Mouse (Mus musculus) liver, adult (tissue): ENCODE measurements around the gene Trmt1.

Source experiments
- GATA4 ChIP-seq: IDR thresholded peaks from 2 replicates; pipeline ENCODE4 v1.6.1; 2014; ENCODE audit warnings: mild to moderate bottlenecking, low read length; ENCODE audit not compliant: insufficient replicate concordance

Gene Trmt1

DNA sequence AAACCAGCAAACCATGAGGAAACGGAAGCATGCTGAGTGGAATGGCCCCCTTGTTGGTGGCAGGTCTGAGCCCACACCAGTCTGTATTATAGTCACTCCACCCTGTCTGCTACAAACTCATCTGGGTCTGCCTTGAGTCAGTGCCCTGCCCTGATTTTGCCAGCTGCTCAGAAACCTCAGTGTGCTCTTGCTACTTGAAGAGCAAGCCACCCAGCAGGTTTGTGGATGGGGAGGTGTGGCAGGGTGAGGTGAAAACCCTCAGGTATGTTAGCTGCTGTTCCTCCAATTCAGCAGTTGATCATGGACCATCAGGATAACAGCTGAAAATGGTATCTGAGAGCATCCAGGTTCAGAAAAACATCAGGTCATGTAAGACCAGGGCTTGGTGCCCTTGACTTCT, 18.0 kb upstream of the Trmt1 start:
- TF ChIP-seq GATA4: no peak

DNA sequence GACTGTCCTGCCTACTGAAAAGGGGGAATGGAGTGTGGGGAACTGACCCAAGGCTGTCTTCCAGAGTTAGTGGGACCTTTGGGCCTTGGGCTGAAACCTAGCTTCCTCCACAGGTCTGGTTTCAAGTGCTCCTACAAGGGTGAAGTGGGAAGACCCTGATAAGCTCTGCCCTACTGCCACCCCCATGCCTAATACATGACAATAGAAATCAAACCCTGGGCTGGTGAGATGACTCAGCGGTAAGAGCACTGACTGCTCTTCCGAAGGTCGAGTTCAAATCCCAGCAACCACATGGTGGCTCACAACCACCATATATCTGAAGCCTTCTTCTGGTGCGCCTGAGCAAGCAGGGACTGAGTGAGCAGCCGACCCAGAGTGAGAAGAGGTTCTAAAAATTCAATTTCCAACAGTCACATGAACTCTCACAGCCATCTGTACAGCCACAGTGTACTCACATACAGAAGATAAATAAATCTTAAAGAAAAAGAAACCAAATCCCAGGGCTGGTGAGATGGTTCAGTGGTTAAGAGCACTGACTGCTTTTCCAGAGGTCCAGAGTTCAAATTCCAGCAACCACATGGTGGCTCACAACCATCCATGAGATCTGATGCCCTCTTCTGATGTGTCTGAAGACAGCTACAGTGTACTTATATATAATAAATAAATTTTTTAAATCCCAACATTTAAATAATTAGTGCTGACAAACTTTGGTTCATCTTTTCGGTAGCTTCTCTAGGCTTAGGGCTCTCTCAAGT, 17.2 kb upstream of the Trmt1 start:
- TF ChIP-seq GATA4: no peak

DNA sequence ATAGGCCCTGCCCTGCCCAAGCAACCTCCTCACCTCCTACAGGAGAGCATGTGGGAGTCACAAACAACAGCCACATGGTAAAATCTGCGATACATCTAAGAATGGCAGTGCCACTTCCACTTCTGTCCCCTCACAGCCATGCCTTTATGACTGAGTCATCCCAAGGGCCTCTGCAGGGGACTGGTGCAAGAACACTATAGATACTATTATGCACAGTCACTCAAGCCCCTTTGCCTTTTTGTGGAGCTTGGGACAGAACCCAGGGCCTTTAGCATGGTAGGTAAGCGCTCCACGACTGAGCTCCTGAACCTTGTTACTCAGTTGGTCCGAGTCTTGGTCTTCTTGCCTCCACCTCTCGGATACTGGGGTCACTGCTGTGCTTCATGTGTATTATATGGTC, 8.8 kb upstream of the Trmt1 start:
- no peak for TF ChIP-seq GATA4

DNA sequence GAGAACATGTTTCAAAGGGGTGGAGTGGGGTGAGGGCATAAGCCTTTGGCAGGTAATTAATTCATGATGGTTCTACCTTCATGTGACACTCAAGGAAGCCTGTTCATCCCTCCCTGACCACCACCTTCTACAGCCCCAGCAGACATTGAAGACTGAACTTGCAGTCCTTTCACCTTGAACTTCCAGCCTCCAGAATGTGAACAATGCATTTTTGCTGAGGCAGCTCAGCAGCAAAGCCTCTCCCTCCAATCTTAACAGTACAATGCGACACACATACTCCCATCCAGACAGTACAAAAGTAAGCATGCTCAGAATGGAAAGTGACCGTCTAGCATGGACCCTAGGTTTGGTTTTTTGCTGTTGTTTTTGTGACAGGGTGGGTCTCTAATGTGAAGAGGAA, 4.6 kb upstream of the Trmt1 start:
- no peak for TF ChIP-seq GATA4

DNA sequence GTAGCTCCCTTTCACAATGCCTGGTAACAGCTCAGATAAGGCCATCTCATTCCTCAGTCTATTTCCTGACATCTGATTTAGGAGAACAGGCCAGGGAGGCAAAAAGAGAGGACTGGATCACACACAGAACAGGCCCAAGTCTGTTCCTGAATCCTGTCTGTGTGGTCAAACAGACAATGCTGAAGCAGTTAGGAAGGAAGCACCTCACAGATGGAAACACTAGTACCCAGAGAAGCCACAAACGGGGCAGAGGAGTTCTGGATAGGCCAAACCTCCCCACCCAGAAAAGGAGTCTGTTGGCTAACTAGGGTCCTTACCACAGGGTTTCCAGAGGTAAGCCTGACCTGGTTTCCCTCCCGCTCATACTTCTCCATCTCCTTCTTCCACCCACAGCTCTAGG, 3.9 kb upstream of the Trmt1 start:
- TF ChIP-seq GATA4: no peak

DNA sequence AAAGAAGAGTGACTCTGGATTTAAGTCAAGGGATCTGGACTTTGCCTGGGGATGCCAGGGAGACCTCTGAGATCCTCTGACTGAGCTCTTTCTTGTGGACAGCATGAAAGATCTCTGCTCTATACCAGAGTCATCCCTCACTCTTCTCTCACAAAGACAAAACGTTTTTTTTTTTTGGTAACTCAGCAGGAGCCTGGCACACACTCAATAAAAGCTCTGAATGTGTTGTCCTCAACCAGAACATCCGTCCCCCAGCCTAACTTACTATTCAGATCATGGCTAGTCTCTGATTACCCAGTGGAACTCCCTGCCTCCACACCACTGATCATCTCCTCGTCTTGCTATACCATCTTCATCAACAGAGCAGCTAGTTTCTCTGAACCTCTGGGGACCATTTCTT, 1.6 kb upstream of the Trmt1 start:
- no peak for TF ChIP-seq GATA4

DNA sequence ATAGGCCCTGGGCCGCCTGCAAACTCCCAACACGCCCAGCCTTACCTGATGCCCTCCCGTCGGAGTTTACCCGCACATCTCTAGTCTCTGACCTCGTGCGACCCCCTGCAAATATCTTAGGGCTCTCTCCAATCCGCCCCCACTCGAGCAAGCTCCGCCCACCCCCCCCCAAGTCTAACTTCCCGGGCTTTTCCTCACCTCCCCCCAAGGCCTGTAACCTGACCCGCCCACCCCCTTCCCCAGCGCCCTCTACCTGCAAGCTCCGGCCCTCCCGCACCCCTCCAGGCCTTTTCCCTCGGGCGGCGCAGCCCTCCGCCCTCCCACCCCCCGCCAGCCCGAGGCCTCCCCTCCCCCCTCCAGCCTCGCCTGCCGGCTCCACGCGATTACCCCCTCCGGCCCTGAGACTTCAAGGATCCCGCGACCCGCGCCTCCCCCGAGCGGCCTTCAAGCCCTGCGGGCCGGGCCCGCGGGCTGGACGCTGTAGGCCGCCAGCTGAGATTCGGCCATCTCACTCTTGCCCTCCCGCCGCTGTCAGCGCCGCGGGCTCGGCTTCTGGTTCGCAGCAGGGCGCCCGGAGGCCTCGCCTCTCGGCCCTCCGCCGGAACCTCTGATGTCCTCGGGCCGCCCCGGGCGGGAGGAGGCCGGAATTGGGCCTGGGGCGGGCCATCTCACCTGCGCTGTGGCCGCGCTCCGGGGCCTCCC, 1.0 kb downstream of the Trmt1 start:
- TF ChIP-seq GATA4: no peak

DNA sequence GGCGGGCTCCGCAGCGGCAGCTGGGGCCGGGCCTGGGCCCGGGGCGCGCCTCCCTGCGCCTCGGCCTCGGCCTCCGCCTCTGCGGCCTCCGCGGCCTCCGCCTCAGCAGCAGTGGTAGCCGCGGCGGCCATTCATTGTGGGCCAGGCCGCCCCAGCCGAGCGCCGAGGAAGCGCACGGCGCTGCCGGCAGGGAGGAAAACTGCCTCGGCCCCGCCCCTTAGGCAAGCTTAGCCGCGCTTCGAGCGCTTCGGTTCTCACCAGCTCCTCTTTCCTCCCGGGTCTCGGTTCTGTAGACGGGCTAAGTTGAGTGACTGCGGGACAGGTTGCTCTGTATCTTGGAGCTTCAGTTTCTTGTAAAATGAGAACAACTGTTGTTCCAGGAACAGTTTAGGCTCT, 1.6 kb downstream of the Trmt1 start, which contains the start of gene Nacc1:
Nacc1 (minus strand) TSS at position 158 of the 396 bp plus-strand sequence.
- TF ChIP-seq GATA4: no peak

DNA sequence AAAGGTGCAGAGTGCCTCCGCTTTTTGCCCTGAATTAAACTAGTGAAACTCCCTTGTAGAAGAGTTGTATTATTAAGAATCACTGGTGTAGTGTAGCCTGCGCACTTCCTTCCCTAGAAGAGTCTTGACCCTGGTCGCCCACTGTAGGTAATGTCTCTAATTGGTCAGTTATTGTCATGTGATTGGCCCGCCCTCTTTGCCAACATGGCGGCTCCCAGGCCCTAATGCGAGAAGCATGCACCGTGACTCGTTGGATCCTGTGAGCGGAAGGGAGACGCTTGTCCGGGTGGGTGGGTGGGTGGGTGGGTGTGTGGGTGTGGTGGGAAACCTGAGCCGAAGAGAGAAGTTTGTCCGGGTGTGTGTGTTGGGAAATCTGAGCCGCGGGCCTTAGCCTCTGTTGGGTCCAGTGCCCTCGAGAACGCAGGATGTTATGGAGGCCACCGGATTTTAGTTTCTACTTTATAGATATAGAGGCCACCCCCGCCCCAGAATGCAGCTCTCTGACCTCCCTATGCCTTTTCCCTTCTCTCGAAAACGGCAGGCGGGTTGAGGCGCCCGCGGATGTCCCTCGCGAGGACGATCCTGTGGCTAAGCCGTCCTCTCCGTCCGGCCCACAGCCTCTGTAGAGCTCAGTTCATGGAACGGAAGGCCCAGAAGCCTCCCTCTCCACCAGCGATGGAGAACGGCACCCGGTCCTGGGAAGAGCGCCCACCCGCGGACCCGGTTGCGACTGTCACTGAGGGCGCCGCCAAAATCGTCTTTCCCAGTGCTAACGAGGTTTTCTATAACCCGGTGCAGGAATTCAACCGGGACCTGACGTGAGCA, 3.2 kb downstream of the Trmt1 start:
- no peak for TF ChIP-seq GATA4

DNA sequence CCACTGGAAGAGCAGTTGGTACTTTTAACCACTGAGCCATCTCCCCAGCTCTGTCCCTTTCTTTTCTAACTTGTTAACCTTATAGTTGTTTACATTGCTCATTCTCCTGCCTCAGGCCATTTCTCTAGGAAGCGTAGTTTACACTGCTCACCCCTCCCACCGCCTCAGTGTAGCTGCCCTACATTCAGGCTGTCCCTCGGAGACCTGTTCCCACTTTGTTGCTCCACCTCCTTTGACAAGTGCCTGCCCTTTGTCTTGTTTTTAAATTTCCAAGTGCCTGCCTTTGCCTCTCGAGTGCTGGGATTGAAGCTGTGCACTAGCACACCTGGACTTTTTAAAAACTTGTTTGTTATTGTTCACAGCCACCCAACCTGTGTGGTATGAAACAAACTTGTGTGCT, 7.2 kb downstream of the Trmt1 start:
- no peak for TF ChIP-seq GATA4

DNA sequence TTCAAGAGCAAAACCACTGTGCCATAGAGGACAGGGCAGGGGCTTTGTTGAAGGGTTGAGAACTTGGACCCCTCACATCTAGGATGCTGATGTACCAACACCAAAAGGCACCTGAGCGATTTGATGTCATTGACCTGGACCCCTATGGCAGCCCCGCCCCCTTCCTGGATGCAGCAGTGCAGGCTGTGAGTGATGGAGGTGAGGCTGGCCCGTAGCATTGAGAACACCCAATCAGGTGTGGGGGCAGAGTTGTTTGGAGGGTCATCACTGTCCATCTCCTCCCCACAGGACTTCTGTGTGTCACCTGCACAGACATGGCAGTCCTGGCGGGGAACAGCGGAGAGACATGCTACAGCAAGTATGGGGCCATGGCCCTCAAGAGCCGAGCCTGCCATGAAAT, 9.0 kb downstream of the Trmt1 start:
- TF ChIP-seq GATA4: no peak

DNA sequence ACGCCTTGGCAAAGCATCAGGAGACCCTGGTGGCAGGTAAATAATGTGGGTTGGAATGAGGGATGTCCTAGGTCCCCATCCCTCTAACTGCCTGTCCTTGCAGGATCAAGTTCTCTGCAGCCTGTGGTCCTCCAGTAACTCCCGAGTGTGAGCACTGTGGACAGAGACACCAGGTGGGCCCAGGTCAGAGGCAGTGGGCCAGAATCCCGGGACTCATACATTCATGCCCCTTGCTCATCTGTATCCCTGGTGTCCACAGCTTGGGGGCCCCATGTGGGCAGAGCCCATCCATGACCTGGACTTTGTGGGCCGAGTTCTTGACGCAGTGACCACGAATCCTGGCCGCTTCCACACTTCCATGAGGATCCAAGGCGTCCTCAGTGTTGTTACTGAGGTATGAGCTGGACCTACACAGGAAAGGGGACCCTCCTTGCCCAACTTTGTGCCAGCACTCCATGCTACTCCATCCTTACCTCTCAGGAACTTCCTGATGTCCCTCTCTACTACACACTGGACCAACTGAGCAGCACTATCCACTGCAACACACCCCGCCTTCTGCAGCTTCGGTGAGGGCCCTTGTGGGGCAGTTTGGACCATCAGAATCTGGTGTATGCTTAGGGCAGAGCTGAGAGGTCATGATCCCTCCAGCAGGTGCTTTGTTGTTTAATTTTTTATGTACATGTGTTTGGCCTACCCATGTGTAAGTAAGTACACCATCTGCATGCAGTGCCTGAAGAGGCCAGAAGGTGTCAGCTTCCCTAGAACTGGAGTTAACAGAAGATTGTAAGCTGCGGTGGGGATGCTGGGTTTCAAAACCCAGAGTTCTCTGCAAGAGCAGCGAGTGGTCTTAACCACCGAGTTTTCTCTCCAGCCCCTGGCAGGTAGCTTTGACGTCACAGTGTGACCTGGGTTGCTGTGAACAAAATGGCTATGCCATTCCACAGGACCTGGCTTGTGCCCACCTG, 11.3 kb downstream of the Trmt1 start:
- TF ChIP-seq GATA4: no peak

DNA sequence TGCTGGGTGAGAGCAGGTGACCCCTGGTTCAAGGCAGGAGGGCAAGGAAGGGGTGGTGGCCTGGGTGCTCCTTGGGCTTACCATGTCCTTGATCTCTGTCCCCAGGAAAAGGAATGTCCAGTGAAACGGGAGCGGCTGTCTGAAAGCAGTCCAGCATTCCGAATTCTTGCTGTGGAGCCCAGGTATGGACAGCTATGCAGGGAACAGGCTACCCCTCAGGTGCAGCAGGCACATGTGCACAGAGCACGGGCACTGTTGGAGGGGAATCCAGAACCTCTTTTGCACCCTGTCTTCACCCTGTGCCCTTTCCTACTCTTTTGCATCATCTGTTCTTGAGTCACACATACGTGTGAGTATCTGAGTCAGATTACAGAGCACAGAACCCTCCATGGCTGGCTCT, 12.2 kb downstream of the Trmt1 start:
- no peak for TF ChIP-seq GATA4

DNA sequence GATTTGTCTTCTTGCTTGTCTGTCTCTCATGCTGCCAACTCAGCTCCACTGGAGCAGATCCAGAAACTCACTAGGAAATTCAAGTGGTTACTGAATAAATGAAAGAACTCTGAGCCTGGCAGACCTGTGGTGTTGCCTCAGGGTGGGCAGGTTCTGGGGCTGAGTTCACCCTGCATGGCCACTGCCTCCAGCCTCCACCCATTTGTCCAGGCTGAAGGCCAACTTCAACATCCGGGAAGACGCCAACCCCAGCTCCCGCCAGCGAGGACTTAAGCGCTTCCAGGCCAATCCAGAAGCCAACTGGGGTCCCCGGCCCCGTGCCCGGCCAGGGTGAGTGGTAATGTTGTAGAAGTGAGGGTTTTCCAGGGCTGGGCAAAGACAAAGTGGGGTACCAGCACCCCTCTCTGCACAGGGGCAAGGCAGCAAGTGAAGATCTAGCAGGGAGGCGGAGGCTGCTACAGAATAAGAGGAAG, 12.9 kb downstream of the Trmt1 start:
- no peak for TF ChIP-seq GATA4
